Mouse (Mus musculus) spleen, postnatal 10 days (tissue): ENCODE measurements around the gene Serac1.

ENCODE experiments used
- DNase-seq, 2 experiments: peaks; one replicate each; pipeline ENCODE4 v3.0.0; 2021 to 2022; ENCODE audit warnings: low spot score in 2 of 2

The Serac1 gene

DNA sequence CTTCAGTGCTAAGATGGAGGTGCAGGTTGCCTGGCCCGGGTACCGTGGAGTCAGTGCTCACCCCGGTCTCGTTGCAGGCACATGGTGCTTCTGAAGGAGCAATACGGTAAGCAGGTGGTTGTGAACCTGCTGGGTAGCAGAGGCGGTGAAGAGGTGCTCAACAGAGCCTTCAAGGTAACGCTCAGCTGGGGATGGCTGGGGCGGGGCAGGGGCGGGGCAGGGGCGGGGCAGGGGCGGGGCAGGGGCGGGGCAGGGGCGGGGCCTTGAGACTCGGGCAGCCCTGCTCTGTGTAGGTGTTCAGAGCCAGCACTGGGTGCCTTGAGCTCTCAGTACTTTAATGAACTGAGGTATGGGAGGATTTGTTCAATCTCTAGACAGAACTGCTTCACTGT, 74.3 kb downstream of the Serac1 start:
- DNase-seq = no peak

DNA sequence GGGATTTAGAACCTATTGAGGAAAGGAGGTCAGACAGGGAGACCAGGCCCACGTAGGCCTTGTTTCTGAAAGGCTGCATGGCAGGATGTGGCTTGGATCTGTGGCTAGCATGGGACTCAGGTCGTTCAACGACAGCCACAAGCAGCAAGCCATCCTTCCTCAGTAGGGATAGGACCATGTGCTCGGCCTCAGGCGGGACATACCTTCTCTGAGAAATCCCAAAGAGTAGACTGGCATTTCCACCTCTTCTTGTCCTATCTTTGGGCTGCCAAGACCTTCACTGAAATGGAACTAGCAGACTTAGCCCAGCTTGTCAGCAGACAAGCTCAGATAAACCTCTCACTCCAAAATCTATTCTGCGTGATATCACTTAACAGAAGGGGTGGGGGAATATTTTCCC, 75.9 kb downstream of the Serac1 start:
- no peak for DNase-seq

GRCm38 (mm10) chr17:6002563-6002962, 77.0 kb downstream of the Serac1 start:
- no peak for DNase-seq

GRCm38 (mm10) chr17:6001836-6002235, 77.7 kb downstream of the Serac1 start:
- no peak for DNase-seq

DNA sequence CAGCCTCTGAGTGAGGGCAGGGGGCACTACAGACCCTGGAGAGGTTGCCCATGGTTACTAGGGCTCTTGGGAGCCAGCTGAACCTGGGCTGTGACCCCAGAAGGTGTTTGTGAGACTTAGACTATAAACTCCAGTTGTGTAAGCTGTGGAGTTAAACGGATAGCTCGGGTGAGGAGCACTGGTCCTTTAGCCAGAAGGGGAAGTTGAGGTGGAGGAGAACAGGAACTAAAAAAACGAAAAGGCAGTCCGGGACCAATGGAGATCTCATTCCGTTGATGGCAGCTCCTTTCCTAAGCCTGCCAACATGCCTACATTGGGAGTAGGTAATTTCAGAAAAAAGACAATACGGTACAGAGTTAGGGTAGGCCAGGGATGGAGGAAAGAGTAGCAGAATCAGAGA, 78.2 kb downstream of the Serac1 start:
- no peak for DNase-seq

- no peak for DNase-seq
These were observed 78.6 kb downstream of the Serac1 start for GRCm38 (mm10) chr17:6000864-6001319.

DNA sequence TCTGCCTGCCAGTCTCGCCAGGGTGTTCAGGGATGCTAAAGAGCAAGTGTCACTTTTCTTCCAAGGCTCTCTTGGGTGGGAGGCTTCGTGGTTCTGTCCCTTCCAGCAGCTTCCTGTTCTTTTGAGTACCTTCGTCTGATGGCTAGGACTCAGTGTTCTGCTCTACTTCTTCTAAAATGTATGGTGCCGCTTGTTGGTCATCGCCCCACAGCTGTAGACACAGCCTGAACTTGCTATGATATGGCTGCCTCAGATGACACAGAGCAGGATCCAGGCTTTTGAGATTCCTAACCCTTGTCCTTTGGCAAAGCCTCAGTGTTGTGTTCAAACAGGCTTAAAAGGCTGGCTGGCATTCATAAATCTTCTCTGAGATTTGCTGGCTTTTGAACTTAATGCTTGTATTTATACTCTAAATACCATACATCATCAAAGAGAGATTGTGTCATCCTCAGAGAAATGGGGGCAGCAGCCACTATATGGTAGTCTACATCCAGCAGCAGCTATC, 80.5 kb downstream of the Serac1 start:
- no peak for DNase-seq

- DNase-seq = no peak
These were observed 81.4 kb downstream of the Serac1 start for GRCm38 (mm10) chr17:5998235-5998500.

GRCm38 (mm10) chr17:5997380-5998234, 81.9 kb downstream of the Serac1 start:
- DNase-seq = no peak

- no peak for DNase-seq
These were observed 83.0 kb downstream of the Serac1 start for GRCm38 (mm10) chr17:5996589-5996988.

- no peak for DNase-seq
These were observed 84.9 kb downstream of the Serac1 start for GRCm38 (mm10) chr17:5994606-5995005.

DNA sequence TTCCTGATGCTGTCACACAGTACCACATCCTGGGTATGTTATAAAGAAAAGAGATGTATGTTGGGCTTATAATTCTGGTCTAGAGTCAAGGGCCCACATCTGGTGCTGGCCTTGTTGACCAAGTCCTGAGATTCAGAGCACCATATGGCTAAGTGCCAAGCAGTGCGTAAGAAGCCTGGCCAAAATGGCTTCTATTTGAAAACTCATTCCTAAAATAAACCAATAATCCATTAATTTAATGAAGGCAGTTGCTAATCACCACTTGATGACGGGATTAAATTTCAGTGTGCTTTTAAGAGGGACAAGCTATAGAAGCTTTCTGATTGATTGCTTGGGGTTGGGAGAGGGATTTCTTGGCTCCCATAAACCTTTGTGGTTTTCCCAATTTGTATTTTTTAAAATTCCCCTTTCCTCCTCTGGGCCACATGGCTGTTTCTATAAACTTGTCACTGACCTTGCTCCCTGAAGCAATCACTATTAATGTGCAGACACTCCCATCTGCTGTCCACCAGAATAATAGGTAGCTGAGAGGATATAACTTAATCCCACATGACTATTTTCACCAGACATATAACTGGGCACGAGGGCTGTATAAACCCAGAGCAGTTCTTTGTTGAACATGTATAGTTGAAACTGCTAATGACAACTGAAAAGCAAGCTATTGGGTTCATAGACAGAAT, 85.8 kb downstream of the Serac1 start:
- DNase-seq = no peak

DNA sequence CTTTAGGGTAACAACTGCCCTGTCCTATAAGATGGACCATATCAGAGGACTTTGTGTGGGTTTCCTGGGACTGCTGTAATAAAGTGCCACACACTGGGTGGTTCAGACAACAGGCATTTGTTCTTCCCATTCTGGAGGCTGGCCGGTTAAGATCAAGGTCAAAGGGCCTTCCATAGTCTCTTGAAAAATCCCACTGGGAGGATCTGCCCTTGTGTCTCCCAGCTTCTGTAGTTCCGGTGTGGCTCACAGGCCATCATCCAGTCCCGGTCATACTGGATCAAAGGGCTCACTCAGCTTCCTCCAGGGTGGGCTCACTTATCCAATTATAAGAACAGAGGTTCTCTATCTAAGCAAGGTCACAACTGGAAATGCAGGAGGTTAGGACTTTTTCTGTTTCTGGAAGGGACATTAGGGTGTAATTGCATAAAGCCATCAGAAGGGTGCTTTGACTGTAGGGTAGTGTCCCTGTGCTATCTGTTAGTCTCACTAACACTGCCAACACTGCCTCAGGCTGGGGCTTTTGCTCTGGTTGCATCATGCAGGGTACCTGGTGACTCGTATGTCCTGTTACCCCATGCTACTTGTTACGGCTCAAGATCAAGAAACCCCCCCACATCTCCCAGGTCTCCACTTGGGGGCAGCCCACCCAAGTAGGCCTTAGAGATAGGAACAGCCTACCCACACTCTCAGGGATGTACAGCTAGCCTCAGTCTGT, 86.5 kb downstream of the Serac1 start:
- DNase-seq = no peak
